Mouse (Mus musculus) ZHBTc4 (cell line): ENCODE results near the gene Akt1s1.
A peak's percentile ranks its signal among the peaks of the same experiment; 100 is the strongest.

Experiments used
- DNase-seq: peaks from one replicate; pipeline ENCODE4 v3.0.0-alpha.2; 2011; ENCODE audit warnings: low read depth, low spot score

Akt1s1 gene

DNA sequence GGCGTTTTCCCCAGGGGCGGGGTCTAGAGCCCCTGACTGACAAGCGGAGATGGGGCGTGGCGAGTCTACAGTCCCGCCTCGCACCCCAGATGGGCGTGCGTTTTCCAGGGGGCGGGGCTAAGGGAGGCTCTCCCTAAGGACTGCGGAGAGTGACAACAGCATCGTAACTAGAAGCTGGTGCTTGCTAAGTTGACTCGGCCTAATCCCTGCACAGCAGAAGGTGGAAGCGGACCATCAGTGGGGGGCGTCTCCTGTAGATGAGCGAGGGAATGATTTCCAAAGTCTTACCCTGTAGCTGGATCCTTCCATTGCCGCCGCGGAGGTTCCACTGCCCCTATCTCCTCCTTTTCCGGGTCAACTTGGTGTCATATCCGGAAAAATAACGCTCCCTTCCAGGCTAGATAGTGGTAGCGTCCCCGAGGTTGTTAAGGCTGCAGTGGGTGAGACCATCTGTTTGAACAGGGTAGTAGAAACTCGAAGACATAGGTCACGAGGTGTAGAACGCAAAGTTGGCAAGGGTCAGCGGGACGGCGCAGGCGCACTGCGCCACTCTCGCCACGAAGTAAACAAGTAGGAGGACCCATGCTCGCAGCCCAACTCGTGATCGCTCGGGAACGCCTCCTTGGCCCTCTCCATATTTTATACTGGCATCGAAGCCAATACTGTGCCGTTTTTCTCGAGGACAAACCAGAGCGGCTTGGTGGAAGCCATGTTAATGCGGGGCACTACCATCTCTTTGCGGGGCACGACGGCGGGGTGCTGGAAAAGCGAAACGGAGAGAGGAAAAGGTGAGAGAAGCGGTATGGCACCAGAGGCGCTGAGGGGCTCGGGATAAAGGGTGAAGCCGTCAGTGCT, at the start of gene Akt1s1, which contains the start of gene Tbc1d17:
Gene Akt1s1 (plus strand): TSS at position 431 of the 855 bp plus-strand sequence.
Gene Tbc1d17 (minus strand): TSS at position 519 of the 855 bp plus-strand sequence.
- DNase-seq = peak; percentile 100

DNA sequence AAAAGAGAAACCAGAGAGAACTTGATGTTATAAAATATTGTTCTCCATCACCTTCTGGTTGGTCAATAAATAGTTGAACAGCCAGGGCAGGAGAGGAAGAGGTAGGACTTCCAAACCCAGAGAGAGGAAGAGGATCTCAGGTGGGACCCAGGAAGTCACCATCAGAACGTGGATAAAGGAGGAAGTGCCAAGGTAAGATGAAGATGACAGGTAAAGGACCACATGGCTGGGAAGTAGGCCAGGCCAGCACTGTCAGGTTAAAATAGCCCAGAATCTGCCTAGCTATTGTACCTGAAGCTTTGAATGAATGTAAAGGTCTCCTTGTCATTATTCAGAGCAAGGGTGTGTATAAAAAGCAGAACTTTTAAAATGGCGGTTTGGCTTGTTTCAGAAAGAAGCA, 39.9 kb upstream of the Akt1s1 start:
- DNase-seq = no peak

DNA sequence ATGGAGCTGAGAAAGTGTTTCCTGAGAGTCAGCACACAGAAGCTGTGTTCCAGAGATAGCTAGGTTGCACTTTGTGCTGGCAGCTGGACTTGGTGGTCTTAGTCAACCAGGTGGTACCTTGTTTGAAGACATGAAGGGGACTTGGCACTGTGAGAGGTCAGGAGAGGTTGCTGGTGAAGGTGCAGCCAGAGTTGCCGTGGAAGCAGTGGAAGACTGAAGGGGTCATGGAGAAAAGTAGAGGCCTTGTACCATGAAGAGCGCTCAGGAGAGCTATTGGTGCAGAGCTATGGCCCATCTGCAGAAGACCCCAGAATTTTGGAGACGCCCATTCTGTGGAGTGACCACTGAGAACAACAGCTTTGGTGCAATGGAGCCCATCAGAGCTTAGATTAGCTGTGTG, 39.3 kb upstream of the Akt1s1 start:
- DNase-seq = no peak

DNA sequence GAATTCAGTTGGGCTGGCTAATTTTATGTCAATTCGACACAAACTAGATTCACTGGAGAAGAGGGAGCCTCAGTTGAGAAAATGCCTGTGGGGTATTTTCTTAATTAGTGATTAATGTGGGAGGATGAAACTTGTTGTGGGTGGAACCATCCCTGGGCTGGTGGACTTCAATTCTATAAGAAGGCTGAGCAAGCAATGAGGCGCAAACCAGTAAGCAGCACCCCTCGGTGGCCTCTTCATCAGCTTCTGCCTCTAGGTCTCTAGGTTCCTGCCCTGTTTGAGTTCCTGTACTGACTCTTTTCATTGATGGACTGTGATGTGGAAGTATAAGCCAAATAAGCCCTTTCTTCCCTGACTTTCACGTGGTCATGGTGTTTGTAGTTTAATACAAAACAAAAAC, 38.4 kb upstream of the Akt1s1 start:
- no peak for DNase-seq

DNA sequence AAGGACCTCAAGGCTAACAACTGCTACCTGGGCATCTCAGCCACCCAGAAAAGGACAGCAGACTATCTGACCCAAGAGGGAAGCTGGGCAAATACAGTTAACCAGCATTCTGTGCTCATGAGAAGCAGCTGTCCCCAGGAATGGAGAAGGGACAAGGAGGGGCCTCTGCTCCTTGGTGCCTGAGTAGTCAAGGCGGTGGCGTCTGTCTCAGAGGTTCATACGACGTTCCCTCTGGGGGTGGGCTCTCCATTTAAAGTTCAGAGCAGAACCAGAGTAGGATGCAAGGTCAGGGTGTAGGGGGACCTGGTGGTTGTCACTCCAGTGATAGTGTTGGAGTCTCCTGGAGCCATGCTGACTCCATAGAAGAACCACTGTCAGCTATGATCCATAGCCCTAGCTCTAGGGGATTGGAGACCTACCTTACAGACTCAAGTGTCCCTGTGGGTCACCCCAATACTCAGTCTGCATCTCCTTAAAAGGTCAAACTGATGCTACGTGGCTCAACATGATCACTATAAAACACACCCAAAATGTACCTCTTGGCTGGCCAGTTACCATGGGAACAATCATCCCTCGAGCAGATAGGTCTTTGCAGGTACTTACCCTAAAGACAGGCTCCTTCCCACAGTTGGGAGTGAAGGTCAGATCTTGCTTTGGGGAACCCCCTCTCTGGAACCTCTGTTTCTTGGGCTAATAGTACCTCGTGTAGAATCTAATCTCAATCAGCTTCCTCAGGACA, 37.8 kb upstream of the Akt1s1 start:
- no peak for DNase-seq

DNA sequence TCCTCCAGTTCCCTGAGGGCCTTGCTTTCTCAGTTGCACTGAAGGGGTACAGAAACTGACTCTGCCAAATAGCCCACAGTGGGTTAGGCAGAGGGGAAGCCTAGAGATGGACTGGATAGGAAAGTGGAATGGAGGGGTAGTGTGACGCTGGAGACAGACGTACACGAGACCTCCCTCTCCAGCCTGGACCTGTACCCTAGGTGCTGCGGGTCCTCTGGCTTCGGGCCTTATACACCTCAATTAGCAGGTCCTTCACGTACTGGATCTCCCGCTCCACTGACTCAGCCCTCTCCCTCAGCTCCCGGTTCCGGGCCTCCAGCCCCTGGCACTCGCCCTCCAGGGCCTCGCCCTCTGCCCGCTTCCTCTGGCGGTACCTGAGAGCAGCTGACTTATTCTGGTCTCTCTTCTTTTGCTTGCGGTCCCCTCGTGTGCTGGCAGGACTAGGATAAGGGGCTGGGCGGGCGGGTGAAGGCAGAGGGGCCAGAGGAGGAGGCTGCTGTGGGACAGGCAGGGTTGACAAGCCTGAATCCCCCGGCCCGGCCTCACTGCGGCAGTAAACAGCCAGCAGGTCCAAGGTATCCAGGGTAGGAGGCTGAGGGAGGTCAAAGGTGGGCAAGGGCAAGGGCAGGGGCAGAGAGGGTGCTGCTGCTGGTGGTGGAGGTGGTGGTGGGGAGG, 36.0 kb upstream of the Akt1s1 start:
- DNase-seq = no peak

DNA sequence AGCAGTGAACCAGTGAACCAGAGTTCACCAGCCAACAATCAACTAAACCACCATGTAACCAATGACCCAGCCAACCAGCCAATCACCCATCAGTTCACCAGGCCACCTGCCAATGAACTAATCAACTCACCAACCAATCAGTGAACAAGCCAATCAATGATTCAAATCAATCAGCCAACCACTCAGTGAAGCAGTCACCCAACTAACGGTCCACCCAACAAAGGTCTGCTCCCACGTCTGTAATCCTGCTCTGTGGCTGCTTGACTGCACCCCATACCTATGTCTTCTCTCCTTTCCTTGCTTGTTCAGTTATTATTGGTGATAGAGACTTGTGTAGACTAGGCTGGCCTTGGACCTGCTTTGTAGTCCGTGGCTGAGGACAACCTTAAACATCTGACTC, 34.8 kb upstream of the Akt1s1 start:
- DNase-seq = no peak

DNA sequence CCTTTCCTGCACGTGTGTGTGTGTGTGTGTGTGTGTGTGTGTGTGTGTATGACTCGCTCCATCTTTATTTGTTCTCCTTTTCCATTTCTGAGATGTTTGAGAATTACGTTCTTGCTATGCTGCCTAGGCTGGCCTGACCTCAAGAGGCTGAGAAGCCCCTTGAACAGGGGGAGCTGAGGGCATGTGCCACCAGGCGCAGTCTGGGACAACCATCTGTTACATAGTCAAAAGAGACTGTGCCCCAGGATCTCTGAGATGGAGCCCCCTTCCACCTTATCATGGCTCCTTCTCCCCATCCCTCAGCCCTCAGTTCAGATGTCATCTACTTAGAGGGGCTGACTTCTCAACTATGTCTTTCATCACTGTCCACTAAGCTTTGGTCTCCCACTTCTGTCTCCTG, 34.4 kb upstream of the Akt1s1 start:
- DNase-seq = no peak

DNA sequence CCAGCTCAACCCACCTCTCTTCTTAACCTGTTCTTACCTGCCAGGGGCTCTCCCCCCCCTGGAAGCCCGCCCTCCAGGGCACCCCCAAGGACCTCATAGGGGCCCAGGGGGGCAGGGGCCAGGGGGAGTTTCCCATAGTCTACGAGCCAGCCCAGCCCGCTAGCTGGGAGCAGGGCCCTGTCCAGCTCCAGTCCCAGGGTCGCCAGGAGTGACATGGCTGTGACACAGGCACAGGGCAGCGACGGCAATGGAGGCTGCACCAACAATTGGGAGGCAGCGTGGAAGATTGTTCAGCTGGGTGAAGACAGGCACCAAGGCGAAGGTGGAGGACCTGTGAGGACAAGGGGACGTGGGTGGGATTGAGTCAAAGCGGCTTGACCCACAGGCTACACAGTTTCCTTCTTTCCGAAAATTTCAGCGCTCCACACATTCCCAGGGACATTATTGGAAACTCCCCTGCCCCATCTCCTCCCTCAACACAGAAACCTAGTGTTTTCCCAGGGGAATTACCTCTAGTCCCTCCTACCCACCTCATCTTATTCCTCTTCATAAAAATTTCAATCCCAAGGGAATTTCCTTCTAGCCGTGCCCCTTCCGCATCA, 33.7 kb upstream of the Akt1s1 start:
- DNase-seq = no peak

DNA sequence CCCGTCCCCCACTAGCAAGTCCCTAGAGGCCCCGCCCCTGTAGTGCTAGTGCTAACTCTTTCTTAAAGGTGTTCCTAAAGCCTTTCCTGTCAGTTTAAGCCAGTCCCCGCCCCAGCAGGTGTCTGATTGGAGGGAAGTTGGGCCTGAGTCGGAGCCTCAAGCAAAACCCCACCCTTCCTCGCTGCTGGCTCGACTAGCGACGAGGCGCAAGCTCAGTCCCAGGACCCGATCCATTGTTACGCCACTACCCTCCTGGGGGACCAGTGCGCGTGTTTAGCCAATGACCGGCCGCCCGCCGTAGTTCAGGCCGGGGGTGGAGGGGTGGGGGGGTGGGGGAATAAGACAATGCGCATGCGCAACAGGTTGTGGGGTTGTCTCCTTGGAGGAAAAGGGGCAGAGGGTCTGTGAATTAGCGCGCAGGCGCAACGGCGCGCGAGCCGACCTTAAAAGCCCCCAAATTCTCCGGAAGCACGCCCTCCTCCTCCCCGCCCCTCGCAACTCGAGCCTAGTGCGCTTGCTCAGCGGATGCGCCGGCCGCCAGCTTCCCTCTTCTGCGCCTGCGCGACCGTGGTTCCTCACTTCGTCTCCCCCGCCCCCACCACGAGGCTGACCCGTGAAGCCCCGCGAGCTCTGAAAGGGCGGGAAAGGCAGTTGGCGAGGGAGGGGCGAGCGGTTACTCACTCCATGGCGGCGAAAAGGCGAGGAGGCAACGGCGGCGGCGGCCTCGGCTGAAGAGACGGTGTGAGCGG, 32.9 kb upstream of the Akt1s1 start, which contains the start of the genes Nup62 and Il4i1:
Gene Nup62 (plus strand): TSS at position 368 of the 749 bp plus-strand sequence.
Gene Il4i1 (plus strand): TSS at position 667 of the 749 bp plus-strand sequence.
- peak; percentile 100 for DNase-seq

DNA sequence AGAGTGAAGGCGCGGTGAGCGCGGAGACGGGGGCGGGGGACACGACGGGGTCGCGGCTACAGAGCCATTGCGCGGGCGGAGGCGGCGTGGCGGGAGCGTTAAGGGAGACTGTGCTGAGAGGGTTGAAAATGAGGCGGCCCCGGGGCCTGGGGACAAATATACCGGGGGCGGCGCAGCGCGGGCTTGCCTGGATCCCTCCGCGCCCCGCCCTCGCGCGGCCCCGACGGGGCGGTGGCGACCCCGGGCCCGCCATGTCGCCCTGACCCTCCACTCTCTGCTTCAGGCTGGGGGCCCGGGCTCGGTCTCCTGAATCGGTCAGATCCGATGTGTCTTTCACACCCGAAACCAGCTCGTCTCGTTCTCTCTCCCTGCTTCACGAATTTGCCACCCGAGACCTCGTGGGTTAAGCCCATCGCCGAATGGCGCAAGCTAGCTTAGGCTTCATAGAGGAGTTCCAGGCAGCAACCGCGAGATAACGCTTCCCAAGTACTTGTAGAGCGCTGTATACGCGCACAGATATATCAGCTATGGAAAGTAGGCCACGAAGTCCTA, 32.2 kb upstream of the Akt1s1 start, which contains the start of gene Atf5:
Gene Atf5 (minus strand): TSS at position 189 of the 552 bp plus-strand sequence.
- DNase-seq = peak; percentile 77

DNA sequence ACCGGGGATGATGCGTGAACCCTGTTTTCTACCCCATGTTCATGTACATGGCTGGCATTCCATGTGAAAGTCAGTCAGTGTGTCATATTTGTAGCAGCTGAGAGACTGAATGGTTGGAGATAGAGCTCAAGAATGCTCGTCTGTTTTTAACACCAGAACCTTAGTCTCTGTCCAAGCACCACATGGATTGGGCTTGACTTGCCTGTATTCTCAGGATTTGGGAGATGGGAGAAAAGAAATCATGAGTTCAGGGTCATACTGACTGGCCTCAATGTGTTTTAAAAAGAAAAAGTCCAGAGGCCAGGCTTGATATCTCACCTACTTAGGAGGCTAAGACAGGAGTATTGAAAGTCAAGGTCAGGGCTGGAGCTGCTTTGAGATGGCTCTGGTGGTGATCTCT, 31.4 kb upstream of the Akt1s1 start:
- DNase-seq = no peak

DNA sequence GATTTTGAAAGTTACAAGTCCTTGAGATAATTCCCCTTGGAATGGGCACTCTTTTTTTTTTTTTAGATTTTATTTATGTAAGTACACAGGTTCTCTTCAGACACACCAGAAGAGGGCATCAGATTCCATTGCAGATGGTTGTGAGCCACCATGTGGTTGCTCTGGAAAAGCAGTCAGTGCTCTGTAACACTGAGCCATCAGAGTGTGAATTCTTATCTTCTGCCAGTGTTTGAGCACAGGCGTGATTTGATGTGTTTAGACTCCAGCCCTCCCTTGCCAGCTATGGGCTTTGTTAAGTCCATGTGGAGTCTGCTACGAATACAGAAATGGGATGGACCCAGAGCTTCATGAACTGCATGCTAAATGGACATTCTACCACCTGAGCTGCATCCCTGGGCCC, 30.6 kb upstream of the Akt1s1 start:
- DNase-seq = no peak

DNA sequence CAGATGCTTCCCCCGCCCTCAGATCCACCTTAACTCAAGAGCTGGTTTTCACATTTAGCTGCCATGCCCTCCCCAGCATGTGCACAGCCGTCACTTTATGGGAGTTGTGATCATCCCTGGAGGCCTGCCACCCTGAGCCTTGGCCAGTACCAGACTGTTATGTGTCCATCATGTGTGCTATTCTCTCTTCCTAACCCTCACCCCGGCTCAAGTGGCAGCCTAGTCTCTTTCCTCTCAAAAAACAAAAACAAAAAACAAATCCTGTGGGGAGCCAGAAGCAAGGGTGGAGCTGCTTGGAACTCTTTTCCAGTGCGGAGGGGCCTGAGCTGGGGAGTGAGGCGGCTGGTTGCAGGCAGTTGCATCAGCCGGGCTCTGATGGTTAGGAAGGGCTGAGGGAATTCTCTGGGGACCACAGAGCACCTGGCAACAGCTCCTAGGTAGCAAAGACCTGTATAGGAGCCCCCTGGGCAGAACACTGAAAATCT, 30.0 kb upstream of the Akt1s1 start:
- DNase-seq = peak; percentile 64

DNA sequence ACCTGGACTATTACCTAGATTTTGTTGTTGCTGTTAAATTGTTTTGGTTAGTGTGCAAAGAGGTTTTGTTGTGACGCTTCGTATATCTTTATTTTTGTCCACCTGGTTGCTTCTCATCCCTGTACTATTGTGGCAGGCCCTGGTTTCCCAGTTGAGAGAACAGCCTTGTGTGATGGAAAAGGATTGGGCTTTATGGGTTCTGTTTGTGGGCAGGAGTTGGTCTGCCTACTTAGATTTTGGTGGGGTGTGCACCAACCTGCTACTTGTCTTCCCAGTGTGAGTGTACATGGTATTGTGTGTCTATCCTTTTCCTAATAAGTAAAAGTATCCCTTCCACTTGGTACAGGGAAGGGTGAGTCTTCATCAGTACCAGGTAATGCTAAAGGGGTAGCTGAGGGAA, 29.4 kb upstream of the Akt1s1 start:
- DNase-seq = no peak

DNA sequence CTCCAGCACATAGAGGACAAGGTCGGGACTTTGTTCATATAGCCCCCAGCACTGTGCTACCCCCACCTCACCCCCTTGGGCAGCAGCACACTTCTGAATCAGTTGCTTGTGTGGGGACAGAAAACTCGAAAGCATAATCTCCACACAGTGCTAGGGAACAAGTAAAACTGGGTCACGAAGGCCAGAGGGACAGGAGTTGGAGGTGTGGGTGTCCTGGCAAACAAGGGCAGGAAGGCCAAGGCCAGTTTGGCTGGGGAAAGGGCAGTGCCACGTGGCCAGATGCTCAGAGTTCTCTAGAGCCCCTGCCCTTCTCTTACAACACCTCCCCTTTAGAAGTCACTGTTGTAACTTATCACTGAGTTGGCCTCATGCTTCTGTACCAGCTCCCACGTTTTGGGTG, 28.9 kb upstream of the Akt1s1 start:
- DNase-seq = no peak

DNA sequence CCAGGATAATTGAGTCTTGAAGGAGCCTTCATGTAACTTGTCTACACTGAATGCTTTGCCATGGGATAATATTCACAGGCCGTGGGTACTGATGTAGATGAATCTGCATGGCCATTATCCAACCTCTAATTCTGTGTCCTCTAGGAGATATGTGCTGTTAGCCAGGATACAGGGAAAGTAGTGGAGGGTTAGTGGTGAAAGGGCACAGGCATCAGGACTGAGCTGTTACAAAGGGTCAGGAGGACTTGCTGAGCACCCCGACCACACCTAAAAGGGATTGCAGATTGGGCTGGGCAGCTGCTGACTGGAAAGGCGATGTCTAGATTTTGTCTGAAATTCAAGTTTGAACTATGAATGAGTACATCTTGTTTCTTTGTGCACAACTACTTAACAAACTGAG, 28.3 kb upstream of the Akt1s1 start:
- DNase-seq = no peak

DNA sequence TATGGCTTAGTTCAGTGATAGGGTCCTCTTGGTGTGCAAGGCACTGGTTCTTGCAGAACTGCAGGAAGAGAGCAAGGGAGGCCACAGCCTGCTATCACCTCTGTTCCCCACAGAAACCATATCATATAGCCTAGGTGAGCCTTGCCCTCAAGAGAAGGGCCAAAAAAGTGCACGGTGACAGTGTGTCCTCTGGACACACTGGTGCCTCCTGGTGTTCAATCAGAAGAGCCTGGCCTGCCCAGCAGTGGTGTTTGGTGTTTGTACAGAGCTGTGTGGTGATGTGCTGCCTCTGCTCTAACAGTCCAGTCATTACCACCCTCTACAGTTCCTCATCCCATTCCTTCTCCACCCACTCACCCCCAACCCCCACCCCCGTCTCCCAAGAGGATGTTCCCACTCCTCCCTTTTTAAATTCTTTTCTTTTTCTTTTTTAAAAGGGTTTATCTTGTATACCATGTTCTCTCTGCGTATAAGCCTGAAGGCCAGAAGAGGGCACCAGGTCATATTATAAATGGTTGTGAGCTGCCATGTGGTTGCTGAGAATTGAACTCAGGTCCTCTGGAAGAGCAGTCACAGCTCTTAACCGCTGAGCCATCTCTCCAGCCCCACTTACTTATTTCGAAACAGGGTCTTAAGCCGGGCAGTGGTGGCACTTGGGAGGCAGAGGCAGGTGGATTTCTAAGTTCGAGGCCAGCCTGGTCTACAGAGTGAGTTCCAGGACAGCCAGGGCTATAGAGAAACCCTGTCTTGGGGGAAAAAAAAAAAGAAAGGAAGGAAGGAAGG, 26.9 kb upstream of the Akt1s1 start:
- DNase-seq = no peak

DNA sequence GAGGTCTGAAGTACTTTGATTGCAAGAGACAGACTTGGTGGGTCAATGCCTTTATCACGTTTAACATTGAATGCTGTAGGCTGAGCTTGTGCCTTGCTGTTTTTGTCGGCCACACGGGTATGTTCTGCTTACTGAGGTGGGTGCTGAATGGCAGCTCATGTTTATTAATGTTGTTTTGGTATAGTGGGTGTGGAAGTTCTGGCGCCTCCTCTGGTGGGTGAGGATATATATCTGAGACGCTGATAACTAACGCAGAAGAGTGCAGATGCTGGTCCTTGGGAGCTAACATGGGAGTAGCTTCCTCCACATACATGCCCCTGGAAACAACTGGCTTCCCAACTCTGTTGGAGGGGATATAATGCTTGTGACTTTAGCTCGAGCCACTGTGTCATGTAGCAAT, 25.4 kb upstream of the Akt1s1 start:
- no peak for DNase-seq

DNA sequence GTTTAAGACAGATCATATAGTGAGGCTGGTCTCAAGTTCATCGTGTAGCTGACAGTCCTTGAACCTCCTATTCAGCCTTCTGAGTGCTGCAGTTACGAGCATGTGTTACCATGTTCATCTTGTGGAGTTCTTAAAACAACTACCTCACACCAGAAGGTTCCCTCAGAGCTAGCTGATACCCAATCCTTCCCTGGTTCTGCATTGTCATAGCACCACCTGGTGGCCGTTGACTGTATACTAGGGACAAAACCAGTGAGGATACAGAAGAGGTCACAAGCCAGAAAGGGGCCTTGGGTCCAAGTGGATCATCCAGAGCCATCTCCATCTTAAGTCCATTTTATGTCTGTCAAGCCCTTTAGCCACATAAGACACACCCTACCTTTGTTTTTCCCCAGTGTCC, 23.9 kb upstream of the Akt1s1 start:
- peak; percentile 84 for DNase-seq
